Mouse (Mus musculus) stomach, postnatal 0 days (tissue): ENCODE measurements at regions not wholly inside any gene's neighbourhood (a gene's known extent, or its start where the extent isn't known, plus 50 kb on each side); places are given as distances from the start of the nearest gene placed in this dataset.

ENCODE experiments used
- CTCF ChIP-seq: IDR thresholded peaks from 2 replicates; pipeline ENCODE4 v1.5.1; 2016; ENCODE audit warnings: antibody characterized with exemption, low read depth, mild to moderate bottlenecking, moderate library complexity
- EP300 ChIP-seq: optimal IDR thresholded peaks from 2 replicates; pipeline ENCODE3; 2016; ENCODE audit warnings: antibody characterized with exemption

DNA sequence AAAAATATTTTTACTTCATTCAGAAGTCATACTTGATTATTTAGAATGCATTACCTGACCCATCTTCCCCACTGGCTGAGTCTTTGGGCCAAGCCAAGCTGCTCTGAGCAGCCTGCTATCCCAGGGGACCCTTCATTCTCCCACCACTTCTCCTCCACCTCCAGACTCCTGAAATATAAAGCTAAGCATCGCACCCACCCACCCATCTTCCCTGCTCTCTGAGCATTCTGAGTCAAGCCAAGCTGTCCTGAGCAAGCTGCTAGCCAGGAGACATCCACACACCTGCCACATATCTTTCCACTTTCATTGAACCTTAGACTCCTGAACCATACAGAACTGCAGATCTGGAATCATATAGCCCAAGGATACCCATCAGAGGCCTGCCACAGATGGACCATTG, 1456.2 kb upstream of the Adam24 start:
- TF ChIP-seq EP300 (no peak), CTCF (no peak)
